Mouse (Mus musculus) common myeloid progenitor, adult 5-6 weeks (primary cell): ENCODE measurements around the gene Nupr1l. TPM values are rescaled to one million over a fixed set of nuclear protein-coding genes. Genes with fewer than 3 reads are reported as not detected.

ENCODE experiments used
- ATAC-seq: replicated peaks from 2 replicates; pipeline ENCODE4 v1.8.0; 2016; ENCODE audit warnings: low read depth, mild to moderate bottlenecking, moderate TSS enrichment, inconsistent platforms; ENCODE audit not compliant: poor library complexity, severe bottlenecking
- total RNA-seq: library from RNA; stranded (forward); fragments of 200-1000, 187-1606 nt; gene quantifications from 2 replicates; pipeline ENCODE4 v1.2.3, GENCODE M21; 2017

Nupr1l gene
- total RNA-seq, 1 experiment from 2014 or later = 1.6 TPM

DNA sequence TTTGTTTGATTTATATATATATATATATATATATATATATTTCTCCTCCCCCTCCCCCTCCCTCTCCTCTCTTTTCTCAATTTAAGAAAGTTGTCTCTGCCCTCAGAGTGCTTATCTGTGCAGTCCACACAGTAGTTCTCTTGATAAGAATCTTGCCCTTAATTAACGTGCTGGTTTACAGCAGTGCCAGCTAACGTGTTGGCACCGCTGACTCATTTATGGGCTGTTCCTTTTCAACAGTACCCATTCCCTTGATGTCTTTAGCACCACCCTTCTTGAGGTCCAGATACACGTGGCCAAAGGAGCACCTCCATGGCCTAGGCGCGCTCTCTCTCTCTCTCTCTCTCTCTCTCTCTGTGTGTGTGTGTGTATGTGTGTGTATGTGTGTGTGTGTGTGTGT lies 47.5 kb downstream of the Nupr1l start:
- ATAC-seq = peak; percentile 92

GRCm38 (mm10) chr5:129963224-129963623 lies 54.9 kb downstream of the Nupr1l start:
- ATAC-seq = no peak

Other genes with a start within 250 kb of the Nupr1l start
- gene Zfp11, start 238.4 kb upstream of the Nupr1l start, total RNA-seq = 3.3 and 4.3 TPM in 2 replicates
- gene Sept14, start 200.0 kb upstream of the Nupr1l start, total RNA-seq = not detected in 2 replicates
- gene Mrps17, start 193.0 kb upstream of the Nupr1l start, total RNA-seq = 76.2 and 84.4 TPM in 2 replicates
- 23.6 and 31.8 TPM in 2 replicates for gene Nipsnap2, start 183.5 kb upstream of the Nupr1l start, total RNA-seq
- 14.2 and 18.7 TPM in 2 replicates for gene Psph, start 121.1 kb upstream of the Nupr1l start, total RNA-seq
- 12.7 and 15.8 TPM in 2 replicates for gene Sumf2, start 61.6 kb upstream of the Nupr1l start, total RNA-seq
- gene Chchd2, start 21.1 kb upstream of the Nupr1l start, total RNA-seq = 210 and 211 TPM in 2 replicates
- 3.7 and 8.4 TPM in 2 replicates for gene Zbed5, start 12.8 kb upstream of the Nupr1l start, total RNA-seq
- gene Phkg1, start 10.0 kb upstream of the Nupr1l start, total RNA-seq = 0.09 and 1.1 TPM in 2 replicates
- gene Vkorc1l1, start 33.4 kb downstream of the Nupr1l start, total RNA-seq = 39.8 and 42.5 TPM in 2 replicates
- 50.5 and 61.8 TPM in 2 replicates for gene Gusb, start 94.5 kb downstream of the Nupr1l start, total RNA-seq
- 16.8 and 25.2 TPM in 2 replicates for gene Asl, start 120.7 kb downstream of the Nupr1l start, total RNA-seq
- gene Crcp, start 120.8 kb downstream of the Nupr1l start, total RNA-seq = 40.0 and 42.2 TPM in 2 replicates
- 2.7 and 7.8 TPM in 2 replicates for gene Tpst1, start 164.8 kb downstream of the Nupr1l start, total RNA-seq
- 2.3 and 9.3 TPM in 2 replicates for gene Kctd7, start 236.3 kb downstream of the Nupr1l start, total RNA-seq